Mouse (Mus musculus) spleen, postnatal 36 days (tissue): ENCODE results near the gene Ndufv2.

Experiments
- DNase-seq, 2 experiments: peaks; one replicate each; pipeline ENCODE4 v3.0.0; 2022; ENCODE audit warnings: low spot score in 2 of 2, mixed read lengths in 1 of 2

The Ndufv2 gene

DNA sequence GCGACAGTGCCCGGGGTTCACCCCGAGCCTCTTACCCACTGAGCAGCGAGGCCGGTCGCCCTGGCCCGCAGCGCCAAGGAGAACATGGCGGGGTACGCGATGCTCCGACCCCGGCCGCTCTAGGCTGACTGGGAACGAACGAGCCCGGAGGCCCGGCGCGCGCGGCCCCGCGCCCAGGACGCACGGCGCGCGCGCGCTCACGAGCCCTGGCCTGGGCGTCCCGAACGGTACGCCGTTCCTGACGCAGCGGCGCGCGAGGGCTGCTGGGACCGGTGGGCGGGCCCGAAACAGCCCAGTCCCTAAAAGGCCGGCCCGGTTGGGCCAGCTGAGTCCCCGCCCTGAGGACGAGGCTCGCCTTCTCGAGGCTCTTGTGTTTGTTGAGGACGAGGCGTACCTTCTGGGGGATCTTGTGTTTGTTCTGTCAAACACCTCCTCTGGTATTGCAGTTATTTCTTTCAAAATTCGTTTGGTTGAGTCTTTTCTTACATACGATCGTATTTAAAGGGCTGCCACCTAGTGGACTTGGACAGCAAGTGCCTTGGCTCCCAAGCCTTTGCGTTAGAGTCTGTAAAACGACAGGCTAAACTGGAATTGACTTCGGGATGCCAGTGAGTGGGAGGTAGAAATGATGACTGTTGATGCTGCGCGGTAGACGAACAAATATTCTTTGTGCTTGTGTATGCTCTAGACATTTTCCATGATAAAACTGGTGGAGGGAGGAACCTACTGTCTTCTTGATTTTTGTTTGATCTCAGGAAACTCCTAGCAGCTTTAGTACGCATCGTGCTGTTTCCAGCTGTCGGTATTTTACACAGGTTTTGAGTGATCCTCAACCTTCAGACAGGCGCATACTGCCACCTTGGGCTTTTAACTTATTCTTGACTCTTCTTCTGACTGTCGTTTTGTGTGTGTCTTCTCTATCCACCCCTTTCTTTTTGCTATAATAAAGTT lies at the start of gene Ndufv2:
Gene Ndufv2, minus strand, starts transcription at position 180 of the 951 bp plus-strand sequence.
- peak; percentile 92 to 94 for DNase-seq

DNA sequence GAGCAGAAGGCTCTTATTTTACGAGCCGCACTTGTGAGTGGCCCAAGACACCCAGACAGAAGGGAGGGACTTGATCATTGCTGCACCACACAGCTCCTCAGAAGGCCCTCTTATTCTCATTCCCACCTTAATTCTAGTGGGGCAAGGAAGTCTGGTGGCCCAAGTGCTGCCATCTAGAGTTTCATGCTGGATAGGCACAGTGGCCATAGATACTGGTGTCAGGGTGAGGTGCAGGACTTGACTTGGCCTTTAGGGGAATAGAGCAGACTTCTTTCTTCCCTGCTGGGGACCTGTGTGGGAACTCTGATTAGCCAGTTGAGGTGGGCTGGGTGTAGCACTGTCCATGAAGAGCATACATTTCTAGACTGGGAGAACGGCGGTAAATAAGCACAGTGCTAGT lies 29.9 kb upstream of the Ndufv2 start:
- DNase-seq: no peak

DNA sequence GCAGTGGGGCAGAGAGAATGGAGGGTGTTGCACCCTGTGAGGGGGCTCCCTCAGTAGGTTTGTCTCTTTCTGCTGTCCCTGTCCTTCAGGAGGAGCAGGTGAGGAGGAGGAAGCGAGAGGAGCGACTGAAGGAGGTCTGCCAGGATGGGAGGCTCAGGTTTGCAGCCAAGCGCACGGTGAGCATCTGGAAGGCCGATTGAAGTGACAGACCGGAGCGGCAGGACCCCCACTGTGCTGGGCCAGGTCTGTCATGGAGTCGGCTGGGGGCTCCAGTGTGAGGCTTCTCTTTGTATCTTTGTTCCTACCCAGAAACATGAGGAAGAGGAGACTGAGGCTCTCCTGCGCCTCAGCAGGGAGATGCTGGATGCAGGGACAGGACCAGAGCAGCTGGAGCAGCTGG lies 29.0 kb upstream of the Ndufv2 start:
- DNase-seq: no peak

DNA sequence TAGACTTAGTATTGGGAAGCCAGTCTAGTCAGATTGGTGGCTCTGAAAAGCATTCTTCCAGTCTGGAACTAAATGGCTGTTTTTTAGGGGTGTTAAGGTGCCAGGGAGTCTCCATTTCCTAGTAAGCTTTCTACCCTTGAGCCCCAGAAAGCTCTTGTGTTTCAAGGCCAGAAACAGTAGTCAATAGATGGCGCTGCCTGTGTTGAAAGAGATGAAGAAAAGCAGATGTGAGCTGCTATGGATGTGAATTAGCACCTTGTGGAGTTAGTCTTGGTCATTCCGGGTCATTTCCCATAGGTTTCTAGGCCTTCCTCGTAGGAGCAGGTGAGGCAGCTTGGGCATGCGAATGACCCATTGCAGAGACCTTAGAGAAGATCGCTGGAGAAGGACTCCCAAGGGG lies 23.9 kb upstream of the Ndufv2 start:
- no peak for DNase-seq

DNA sequence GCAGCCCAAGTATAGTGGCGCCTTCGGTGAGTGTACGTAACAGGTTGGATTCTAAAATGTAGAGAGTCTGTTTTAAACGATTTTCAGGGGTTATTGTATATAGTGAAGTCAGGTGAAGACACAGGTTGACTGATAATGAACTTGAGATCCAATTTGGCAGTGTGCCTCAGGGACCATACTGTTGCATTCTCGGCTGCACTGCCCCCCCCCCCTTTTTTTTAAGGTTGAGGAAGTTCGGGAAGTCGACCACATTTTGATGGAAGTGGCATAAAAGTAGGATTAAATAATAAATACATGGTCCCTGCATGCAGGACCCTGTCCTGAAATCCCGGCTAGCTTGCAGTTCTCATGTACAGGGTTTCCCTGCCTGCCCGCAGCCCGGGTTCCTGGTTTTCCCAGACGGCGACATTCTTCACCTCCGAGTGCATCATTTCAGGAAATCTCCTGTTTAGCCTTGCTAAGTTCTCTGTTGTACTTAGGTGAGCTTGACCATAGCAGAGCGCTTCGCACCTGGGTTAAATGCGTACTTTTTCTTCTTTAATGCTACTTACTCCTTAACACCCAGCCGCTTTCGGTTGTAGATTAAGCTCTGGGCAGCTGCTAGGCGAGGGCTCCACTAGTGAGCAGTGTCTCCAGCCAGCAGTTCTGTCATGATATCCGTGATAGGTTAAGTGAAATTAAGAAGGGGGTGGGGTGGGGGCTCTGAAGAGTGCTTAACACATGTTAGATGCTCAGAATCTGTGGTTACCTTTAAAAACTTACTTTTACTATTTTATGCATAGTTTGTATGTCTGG lies 22.7 kb upstream of the Ndufv2 start:
- no peak for DNase-seq

DNA sequence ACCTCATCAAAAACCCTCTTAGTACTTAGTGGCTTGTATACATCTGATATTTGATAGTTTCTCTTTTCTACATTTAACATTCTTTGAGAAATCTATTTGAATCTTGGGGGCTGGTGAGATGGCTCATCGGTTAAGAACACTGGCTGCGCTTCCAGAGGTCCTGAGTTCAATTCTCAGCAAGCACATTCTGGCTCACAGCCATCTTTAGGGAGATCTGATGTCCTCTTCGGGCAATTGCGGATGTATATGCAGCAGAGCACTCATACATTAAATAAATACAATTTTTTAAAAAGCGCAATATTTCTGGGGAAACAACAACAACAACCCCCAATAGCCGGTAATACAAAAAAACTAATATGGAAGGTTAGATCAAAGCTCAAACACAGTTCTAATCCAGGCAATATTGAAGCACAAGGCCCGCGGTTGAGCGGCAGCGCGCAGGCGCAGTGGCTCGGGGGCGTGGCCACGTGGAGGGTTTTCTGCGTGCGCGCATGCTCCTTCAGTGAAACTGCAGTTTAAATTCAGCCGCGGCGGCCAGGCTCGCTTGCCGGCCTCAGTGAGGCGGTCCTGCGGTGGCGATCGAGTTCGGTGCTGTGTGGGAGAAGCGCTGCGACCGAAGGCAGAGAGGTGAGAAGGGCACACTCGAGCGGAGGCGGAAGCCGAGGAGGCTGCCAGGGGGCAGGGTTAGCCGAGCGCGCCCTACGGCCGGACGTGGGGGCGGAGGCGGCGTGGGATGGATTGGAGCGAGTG lies 21.9 kb upstream of the Ndufv2 start, which contains the start of gene Ddx11:
Gene Ddx11, plus strand, starts transcription at position 455 of the 750 bp plus-strand sequence.
- peak; percentile 90 to 91 for DNase-seq

DNA sequence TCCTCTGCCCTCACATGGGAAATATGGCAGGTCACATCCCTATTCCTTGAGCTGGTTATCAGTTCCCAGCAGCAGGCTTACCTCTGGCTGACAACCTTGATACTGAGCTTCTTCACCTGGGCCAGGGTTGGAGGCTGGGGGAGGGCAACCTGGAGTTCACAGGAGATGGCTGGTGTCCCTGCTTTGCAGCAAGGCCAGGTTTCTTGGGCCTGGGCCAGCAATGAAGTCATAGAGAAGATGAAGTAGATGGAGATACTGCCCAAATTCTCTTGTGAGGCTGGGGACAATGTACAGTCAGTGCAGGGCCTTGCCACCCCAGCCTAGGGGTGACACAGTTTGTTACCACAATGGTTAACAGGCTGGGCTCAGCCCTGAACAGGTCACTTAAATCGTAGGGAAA lies 19.3 kb upstream of the Ndufv2 start:
- DNase-seq: no peak

DNA sequence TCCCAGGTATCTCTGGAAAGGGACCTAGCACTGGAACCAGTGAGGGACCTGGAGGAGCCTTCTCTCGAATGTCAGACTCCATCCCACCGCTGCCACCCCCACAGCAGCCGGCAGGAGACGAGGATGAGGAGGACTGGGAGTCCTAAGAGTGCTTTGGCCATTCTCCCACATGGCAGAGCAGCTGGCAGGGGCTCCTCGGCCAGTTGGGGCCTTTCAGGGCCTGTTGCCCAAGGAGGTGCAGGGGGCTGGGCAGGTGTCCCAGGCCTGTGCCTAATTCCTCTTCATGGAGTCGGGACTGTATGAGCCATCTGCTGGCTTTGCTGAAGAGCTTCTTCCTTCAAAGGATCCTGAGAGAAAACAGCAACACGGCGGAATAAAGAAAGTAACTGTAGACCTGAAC lies 17.6 kb upstream of the Ndufv2 start:
- no peak for DNase-seq

DNA sequence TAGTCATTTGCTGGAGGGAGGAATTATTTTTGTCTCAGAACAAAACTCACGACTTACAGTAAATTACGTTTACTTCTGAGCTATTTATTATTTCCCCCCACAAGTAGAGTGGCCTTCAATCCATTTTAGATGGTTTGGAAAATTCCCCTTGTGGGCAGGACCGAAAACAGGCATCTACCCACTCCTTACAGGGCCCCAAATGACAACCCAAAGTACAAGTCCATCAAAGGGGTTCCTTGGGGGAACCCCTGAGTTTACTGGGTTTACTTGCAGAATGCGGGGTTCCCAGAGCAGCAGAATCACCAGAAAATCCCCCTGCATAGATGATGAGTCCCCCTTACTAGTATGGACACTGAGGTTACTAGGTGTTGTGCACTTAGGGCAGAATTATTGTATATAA lies 10.8 kb upstream of the Ndufv2 start:
- no peak for DNase-seq

DNA sequence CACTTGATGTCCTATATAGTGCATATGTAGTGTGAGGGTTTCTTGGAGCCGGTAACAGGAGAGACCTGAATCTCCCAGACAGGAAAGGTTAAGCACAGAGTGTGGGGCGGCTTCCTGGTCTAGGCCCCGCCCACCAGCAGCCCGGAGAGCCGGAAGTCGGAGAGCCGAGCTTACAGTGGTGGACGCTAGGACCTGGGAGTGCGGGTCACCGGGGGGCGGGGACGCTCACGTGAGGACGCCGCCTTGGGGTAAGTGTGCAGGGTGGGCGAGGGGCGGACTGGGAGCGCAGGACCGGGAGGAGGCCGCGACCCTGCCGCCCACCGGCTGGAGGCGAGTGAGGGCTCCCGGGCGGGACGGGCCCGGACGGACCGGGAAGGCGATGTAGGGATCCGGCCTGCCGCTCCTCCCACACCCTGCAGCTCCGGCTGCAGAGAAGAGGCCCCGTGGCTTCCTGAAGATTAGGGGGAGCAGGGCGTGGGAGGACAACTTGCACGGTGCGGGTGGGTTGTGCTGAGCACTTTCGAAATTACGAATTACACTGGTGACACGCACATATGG lies 10.1 kb upstream of the Ndufv2 start, which contains the start of gene Washc1:
Gene Washc1, plus strand, starts transcription at position 144 of the 558 bp plus-strand sequence.
- DNase-seq: peak; percentile 89 to 90

DNA sequence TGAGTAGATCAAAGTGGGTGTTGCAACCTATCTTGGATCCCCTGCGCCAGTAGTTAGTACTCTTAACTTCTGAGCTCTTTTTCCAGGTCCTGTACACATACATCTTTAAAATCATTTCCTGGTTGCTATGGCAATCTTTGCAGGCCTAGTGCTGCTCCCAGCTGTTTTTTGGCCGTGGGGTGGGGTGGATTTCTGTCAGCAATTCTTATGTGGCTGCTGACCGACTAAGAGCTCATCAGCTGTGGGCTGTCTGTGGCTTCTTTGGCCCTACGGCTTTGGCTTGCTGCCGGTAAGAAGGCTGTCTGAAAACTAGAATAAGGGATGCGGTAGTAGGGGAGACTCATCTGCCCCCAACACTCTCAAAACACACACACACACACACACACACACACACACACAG lies 9.4 kb upstream of the Ndufv2 start:
- DNase-seq: peak; percentile 17 to 25

DNA sequence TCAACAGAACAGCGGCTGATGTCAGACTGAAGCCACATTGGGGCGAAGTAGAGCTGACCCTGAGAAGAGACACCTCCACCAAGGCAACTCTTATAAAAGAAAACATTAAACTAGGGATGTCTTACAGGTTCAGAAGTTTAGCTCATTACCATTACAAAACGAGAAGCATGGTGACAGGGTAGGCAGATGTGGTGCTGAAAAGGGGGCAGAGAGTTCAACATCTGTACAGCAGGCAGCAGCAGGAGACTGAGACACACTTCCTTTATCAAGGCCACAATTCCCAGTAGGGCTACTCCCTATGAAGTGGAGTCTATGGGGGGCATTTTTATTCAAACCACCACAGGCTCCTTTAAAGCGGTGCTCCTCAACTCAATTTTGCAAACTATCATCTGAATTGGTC lies 6.8 kb upstream of the Ndufv2 start:
- no peak for DNase-seq

DNA sequence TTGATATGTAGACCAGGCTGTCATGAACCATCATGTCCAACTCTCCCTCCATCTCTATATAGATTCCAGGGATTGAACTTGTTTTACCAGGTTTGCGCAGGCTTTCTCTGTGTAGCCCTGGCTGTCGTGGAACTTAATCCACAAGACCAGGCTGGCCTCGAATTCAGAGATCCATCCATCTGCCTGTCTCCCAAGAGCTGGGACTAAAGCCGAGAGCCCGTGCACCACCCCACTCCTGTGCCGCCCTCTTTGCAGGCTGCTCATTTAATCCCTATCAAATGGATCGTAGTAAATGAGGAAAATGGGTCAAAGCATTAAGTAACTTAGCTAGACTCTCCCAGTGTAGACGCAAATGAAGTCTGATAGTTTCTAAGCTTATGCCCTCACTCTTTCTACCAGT lies 6.1 kb upstream of the Ndufv2 start:
- no peak for DNase-seq

DNA sequence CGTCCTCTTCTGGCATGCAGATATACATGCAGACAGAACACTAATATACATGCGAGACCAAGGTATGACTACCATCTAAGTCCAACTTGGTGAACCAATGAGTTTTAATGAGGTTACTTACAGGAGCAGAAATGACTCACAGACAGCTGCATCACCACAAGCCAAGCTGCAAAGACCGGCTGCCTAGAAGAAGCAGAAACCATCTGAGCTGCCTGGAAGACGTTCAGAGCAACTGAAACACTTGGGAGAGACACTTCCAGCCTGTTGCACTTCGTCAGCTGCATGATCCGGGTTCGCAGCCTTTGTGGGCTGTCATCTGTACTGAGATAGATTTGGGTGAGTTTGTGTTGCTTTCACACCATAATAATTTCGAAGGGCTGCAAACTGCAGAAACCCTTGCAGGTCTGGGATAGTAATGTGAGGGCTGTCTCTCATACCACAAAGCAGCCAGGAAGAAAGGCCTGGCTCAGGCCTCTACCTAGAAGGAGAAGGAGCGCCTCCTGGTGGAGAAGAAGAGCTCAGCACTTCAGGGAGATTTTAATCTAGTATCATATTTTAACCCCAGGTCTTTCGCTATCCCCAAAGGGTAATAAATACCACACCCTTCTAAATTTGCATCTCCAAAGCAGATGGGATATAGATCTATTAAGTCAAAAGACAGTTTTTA lies 5.4 kb upstream of the Ndufv2 start:
- DNase-seq: peak; percentile 56 to 67

DNA sequence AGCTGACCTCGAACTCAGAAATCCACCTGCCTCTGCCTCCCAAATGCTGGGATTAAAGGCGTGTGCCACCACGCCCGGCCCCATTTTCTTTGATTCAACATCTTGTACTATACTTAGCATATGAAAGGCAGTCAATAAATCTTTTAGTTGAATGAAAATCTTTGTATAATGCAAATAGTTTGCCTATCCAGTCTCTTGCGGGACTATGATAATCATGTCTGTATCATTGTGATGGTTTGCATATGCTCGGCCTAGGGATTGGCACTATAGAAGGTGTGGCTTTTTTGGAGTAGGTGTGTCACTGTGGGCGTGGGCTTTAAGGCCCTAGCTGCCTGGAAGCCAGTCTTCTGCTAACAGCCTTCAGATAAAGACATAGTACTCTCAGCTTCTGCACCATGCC lies 2.7 kb upstream of the Ndufv2 start:
- DNase-seq: no peak

DNA sequence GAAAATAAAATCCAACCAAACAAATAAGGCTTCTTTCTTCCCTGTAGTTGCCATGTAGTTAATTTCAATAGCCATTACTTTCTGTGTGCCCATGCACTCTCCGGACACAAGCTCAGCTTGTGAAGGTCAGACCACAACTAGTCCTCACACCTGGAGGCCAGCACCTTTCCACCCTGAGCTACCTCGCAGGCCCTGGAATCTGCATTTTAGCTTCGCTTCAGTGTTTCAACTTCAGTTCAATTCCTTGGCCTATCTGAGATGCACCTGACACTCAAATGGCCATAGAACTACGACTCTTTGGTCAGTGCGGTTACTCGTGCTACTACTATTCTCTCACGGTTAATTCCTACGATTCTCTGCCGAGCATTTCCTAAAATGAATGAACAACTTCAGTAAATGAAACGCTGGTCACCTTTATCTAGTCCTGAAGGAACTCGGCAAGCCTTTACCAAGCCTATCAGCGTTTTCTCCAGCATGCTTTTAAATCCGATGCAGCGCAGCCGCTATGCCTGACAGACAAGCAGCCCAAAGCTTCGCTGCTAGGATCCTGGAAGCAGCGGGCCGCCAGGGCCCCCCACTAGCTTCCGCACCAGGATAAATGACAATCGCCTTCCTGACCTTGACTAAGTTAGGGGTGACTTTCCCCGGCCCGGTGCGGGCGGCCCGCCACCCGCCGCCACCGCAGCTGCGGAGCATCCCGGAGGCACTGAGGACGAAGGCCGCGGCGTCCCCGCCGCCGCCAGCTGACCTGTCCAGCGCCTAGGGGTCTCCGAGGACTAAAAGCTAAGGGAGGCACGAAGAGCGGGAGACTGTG lies 586 bp downstream of the Ndufv2 start:
- no peak for DNase-seq

DNA sequence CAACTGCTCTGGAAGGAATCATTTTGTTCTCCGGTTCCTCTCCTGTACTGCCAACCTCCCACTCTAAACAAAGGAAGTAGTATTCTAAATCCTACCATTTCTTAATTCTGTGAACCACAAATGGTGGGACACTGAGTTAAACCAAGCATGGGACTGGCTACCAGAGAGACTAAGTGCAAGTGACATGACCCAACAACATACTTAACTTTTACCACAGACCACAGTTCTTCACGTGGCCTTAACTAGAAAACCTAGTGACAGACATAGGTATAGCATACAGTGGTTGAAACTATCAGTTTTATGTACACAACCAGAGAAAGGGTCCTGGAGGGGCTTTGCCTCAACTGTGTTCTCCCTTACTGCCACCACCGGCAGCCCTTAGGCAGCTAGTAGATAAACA lies 8.7 kb downstream of the Ndufv2 start:
- no peak for DNase-seq

DNA sequence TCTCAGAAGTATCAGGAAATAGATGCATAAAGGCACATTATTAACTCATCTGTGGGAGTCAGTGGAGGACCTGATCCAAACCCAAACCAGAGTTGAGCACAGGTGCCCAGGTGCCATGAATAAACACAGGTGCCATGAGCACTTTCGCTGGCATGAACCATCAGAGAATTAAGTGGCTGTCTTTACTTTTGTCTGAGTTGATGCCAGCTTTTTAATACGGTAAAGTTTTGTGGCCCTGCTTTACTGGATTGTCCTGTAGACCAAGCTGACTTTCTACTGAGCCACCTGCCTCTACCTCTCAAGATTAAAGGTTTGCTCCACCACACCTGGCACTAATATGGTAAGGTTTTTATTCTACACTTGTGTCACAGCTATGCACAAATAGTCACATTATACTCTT lies 9.3 kb downstream of the Ndufv2 start:
- no peak for DNase-seq

DNA sequence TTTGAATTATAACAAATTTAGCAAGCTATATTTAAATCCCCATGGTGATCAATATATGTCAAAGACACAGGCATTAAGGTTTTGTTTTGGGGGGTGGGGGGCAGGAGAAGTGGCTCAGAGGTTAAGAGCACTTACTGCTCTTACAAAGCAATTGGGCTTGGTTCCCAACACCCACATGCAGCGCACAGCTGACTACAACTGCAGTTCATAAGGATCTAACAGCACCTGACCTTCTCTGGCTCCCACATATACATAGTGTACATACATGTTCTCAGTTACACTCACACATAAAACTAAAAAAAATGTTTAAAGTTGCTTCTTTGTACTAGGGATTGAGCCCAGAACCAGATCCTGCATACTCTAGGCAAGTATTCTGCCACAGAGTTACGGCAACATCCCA lies 10.0 kb downstream of the Ndufv2 start:
- no peak for DNase-seq

DNA sequence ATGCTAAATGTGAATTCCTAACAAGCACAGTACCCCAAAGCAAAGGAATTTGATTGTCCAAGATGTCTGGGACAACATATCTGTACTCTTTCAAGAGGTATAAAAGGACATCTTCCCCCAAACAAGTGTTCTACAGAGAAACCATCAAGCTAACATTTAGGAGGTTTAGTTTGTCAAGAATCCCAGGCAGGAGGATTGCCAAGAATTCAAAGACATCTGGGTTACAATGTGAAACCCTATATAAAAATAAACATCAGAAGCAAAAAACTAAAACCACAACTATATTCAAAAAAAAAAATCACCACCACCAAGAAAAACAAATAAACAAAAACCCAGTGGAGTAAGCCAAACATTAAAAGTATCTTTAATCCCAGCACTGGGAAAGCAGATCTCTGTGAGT lies 11.1 kb downstream of the Ndufv2 start:
- no peak for DNase-seq
